Mouse (Mus musculus) small intestine, adult 2 months (tissue): ENCODE data around the gene Ugt2a3.
"Not testable (repeated sequence)": the region's sequence is repeated elsewhere in the genome, so short reads cannot be mapped to it uniquely, and the experiment has no call there.

Source experiments
- CTCF ChIP-seq: fragments of 200-500 bp; IDR thresholded peaks from 2 replicates; pipeline ENCODE4 v1.5.1; 2012; ENCODE audit warnings: low read depth, mild to moderate bottlenecking, control low read depth, inconsistent platforms, low read length, moderate library complexity, mixed read lengths; ENCODE audit not compliant: insufficient replicate concordance, insufficient read length; ENCODE audit errors: extremely low read depth
- POLR2A ChIP-seq: fragments of 200-500 bp; IDR thresholded peaks from 2 replicates; pipeline ENCODE4 v1.6.1; 2012; ENCODE audit warnings: low read depth, mild to moderate bottlenecking, control low read depth, inconsistent platforms, low read length, moderate library complexity

GRCm38 (mm10) chr5:87347479-87348078 is 10.6 kb upstream of the Ugt2a3 start:
- not testable (repeated sequence) for TF ChIP-seq CTCF, POLR2A
